Mouse (Mus musculus) CD4-positive, CD25-positive, alpha-beta regulatory T cell, adult 2 months (primary cell): ENCODE measurements at regions not wholly inside any gene's neighbourhood (a gene's known extent, or its start where the extent isn't known, plus 50 kb on each side); places are given as distances from the start of the nearest gene placed in this dataset.

Experiments used
- DNase-seq: peaks from one replicate; pipeline ENCODE4 v3.0.0-alpha.2; 2012; ENCODE audit warnings: low read depth, low spot score

DNA sequence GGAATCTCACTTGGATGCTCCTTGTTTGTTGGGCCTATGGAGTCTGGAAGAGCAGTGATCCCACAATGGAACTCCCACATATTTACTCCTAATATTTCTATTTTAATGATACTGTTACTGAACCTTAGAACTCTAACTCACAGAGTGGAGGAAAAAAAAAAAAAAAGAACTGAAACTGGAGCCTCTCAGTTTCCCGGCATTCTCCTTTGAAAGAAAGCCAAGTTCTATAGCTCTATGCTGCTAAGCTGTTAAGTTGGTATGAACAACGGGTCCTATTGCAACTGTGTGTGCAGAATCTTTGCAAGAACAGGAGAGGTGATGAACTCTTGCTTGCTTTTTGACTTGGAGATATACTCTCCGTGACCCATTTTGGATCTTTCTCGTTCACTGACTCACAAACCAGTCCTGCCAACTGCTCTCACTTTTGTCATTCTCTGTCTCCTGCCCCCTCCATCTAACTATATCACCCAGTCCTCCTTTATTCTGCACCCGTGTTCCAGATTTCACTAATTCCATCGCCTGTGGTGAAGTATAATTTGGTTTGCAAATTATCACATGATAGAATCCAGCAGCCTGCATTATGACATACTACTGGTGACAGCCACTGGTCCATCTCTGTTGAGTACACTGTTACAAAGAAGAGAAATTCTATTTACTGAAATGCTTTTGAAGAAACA is 92.6 kb upstream of the Ctsc start:
- DNase-seq: no peak

DNA sequence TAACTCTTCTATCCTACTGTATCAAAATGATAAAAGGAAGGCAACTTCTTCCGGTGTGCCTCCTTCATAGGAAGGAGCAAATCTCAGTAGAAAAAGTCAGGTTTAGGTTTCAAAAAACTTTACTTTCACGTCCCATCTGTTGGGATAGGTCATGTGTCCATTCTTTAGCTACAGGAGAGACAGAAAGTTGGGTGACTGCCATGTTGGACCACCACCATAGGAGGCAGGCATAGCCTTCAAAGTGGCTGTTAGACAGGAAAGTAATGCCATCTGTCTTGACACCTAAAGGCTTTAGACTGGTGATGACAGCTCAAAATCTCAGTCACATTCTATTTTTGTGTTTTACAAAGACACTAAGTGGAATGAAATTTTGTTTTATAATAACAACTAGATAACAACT is 90.3 kb upstream of the Ctsc start:
- no peak for DNase-seq

DNA sequence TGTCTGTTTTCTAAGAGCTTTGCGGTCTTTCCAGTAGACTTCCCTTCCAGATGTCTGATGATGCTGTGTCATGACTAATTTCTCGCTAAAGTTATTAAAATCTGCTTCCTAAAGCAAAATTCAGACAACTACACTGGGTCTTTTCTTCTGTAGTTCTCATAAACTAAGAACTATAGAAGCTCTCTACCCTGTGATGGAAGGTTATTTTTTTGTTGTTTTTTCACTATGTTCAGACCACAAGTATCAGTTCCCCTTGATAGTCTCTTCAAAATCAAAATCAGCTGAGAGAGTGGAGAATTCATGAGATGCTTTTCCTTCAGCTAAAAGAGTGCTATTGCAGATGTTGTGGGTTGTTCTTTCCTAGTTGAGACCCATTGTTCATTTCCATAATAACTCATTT is 85.1 kb upstream of the Ctsc start:
- no peak for DNase-seq

GRCm38 (mm10) chr7:88199043-88199442 is 78.8 kb upstream of the Ctsc start:
- DNase-seq: no peak

DNA sequence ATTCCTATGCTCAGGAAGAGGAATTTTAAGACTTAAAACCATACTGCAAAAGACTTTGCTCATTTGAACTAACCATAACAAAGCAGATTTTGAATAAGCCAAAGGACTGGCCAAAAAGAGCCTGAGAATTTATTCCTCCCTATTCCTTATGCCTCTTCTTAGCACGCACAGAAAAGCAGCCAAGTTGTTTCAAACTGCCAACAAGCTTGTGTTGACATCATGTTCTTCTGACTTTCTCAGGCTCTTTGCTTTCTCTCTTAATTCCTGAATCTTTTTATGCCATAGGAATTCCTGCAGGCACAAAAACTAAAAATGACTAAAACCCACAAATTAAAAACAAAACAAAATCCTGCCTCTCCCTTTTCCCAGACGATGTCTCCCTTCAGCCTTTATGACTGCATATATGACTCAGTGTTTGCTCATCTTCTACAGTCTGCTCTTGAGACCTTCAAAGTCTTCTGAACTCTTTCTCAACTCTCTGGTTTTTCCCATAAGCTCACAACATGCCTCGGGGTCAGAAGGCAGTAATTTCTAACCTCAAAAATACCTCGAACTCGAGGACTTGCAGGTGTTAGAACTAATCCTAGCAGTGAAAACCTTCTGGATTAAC is 77.9 kb upstream of the Ctsc start:
- no peak for DNase-seq

DNA sequence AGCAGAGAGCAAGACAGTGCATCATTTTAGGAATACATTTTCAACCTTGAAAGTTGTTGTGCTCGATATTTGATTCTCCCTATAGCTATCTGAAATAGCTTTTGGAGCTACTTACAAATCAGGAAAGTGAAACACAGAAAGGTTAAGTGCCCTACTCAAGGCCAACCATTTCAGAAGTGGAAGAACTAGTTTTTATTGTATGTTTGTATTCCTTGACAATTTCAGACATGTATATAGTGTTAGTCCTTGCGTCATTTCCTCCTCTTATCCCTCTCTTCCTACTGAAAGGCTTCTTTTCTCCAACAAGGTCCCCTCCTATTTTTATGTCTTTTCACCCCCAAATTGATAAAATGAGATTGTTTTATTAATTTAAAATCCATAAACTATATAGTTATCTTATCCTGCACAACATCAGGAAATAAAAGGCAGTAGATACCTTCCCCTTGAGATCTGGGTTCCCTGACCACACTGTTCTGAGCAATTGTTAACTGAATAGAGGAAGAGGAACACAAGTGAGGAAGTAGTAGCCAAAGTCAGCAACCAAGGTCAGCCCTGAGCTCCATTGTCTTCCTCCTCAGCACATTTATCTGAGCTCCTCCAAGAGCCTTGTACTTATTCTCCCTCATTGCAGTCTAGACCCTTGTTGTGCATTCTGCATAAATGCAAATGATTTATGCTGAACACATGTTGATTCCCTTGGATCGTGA is 76.1 kb upstream of the Ctsc start:
- no peak for DNase-seq

- DNase-seq: peak; percentile 58
These were observed 71.6 kb upstream of the Ctsc start for GRCm38 (mm10) chr7:88206223-88206827.

DNA sequence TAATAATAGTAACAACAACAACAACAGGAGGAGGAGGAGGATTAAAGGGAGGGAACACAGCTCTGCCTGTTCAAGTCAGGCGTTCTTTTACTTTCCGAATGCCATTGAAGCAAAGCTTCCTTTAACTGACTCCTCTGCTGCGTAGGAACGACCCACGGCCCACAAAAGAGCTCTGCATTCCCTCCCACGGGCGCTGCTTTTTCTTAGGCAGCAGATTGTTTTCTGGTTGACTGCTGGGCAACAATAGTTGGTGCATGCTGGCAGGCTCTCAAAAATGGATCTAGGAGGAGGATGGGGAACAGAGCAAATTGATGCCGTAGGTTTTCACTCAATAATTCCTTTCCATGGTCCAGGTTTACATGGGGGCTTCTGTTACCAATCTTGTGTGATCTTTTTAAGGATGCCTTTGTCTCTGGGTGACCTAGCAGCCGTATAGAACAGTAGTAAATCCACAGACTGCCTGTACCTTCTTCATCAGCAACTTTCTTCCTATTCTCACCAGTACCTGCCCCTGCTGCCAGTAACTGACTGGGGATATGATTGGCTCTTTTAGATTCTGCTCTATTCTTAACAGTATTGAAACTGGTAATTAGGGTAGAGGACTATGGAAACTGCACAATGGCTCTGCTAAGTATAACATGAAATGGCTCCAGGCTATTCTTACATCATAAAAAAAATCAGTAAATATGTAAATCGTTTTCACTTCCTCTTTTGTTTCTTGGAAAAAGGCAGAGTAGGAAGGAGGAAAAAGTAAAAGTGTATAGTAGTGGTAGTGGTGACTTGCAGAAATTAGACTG is 70.8 kb upstream of the Ctsc start:
- DNase-seq: peak; percentile 41

DNA sequence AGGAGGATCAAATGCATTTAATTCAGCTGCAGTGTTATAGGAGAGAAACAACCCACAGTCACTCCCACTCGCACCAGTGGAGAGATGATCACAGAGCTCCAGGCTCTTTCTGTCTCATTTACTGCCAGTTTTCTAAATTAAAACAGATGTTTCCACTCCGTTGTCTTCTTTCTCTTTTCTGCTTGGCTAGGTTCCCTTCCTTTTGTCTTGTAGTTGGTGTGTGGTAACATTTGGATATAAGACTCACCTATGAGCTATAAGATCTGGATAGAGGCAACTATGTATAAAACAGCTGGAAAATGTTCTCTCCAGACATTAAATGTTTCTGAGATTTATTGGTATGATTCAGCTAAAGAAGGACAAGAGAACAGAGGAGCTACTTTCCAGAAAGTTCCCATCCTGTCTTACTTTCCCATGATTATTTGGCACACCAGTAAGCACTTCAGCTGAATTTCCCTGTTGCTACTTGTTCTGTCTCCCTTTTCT is 63.1 kb upstream of the Ctsc start:
- no peak for DNase-seq

GRCm38 (mm10) chr7:88215425-88215824 is 62.5 kb upstream of the Ctsc start:
- DNase-seq: peak; percentile 26

DNA sequence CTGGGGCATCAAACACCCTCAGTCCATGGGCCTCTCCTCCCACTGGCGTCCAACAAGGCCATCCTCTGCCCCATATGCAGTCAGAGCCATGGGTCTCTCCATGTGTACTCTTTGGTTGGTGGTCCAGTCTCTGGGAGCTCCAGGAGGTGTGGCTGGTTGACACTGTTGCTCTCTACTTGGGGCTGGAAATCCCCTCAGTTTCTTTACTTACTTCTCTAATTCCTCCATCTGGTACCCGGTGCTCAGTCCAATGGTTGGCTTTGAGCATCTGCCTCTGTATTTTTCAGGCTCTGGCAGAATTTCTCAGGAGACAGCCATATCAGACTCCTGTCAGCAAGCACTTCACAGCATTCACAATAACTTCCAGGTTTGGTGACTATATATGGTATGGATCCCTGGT is 55.7 kb upstream of the Ctsc start:
- DNase-seq: no peak

GRCm38 (mm10) chr7:88225800-88226199 is 52.1 kb upstream of the Ctsc start:
- DNase-seq: no peak
